16 mouse cellular contexts compared by ENCODE assay signal in the genomic region with DNA sequence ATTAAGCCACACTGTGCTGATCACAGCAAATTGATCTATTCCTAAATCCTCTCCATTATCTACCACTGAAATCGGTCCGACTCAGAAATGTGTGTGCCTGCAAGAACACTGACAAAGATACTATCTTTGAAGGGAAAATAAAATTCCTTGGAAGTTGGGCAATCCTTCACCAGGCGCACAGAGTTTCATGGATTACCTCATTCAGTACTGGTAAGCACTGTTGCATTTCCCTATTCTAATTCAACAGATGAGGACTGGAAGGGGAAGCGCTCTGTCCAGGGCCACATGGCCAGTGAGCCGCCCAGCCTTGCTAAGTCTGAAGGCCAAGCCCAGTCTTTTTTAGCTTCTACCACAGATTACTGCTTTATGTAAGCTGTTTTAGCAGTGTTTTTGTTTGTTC.
A peak's percentile ranks its signal among the peaks of the same experiment; 100 is the strongest.
DNase-seq lines count a peak whose midpoint lies in the region; ATAC-seq lines count a peak whose summit lies in the region.
"Had no signal": no experiment of that assay in that cellular context is flagged by ENCODE, and none has a peak within 500 bp of the region (broad histone marks: within the 10 kb centered on the region; RNA-seq: fewer than 3 reads in every experiment).

No protein-coding gene starts in this region.

- peak; percentile 13 for DNase-seq in adrenal gland, postnatal 14 days
- DNase-seq in adrenal gland, postnatal 10 days = no peak
- peak; percentile 16 for DNase-seq in lung, postnatal 25 days (ENCODE audit: low spot score)
- DNase-seq in lung, adult 18-20 months = no peak
- DNase-seq in cerebellum, postnatal 25 days = no peak
- DNase-seq: adrenal gland, postnatal 25 days; cerebellum, adult 11 months; cerebellum, adult 8-10 months; cerebellum, postnatal 10 days; forebrain, postnatal 0 days; gastrocnemius, adult 2 months; gastrocnemius, postnatal 14 days had no signal

- ATAC-seq in megakaryocyte progenitor cell, adult 5-6 weeks (replicated peaks; ENCODE audit: poor library complexity) = peak; percentile 34; the same call in 1 of the 2 replicates
- ATAC-seq: CD4-positive, CD25-positive, alpha-beta regulatory T cell, adult 4 months; forebrain, embryonic 14.5 days; forebrain, postnatal 0 days; intestine, postnatal 0 days had no signal

Comparison
In these comparisons a context has a peak if more than half of its experiments do, and no peak if none do; other contexts are left out.
1. DNase-seq: peak in adrenal gland, postnatal 14 days (single experiment) and lung, postnatal 25 days (single experiment); none in adrenal gland, postnatal 10 days (single experiment), lung, adult 18-20 months (0 of 2) and cerebellum, postnatal 25 days (0 of 2).